Mouse (Mus musculus) kidney, embryonic 16.5 days (tissue): ENCODE measurements around the gene Herc3. TPM values are rescaled to one million over a fixed set of nuclear protein-coding genes. Genes with fewer than 3 reads are reported as not detected.

Source experiments
- ATAC-seq: fragments of 200-750 bp; cut with Nextera tagmentation; 2 replicates; pipeline ENCODE4 v1.8.0; 2017; ENCODE audit warnings: moderate TSS enrichment; ENCODE audit not compliant: low FRiP score, low TSS enrichment
- H3K27ac ChIP-seq: fragments of 300-500 bp; sonication (generic); 2 replicates; pipeline ENCODE4 v1.5.1; 2014; ENCODE audit warnings: low read length
- H3K27me3 ChIP-seq: fragments of 300-500 bp; sonication (generic); 2 replicates; pipeline ENCODE4 v1.6.1; 2014; ENCODE audit warnings: low read length, control low read depth, mixed read lengths; ENCODE audit not compliant: insufficient read depth
- H3K36me3 ChIP-seq: fragments of 300-500 bp; sonication (generic); 2 replicates; pipeline ENCODE4 v1.6.1; 2014; ENCODE audit warnings: low read length, control low read depth, mixed read lengths; ENCODE audit not compliant: insufficient read depth
- H3K4me1 ChIP-seq: fragments of 300-500 bp; sonication (generic); 2 replicates; pipeline ENCODE4 v1.6.1; 2014; ENCODE audit warnings: low read length, control low read depth, mixed read lengths; ENCODE audit not compliant: insufficient read depth
- H3K4me2 ChIP-seq: fragments of 300-500 bp; sonication (generic); replicated peaks from 2 replicates; pipeline ENCODE4 v1.6.1; 2014; ENCODE audit warnings: low read depth, low read length
- H3K4me3 ChIP-seq: fragments of 300-500 bp; sonication (generic); 2 replicates; pipeline ENCODE4 v1.5.1; 2014; ENCODE audit warnings: mild to moderate bottlenecking, low read length
- H3K9ac ChIP-seq: fragments of 300-500 bp; sonication (generic); replicated peaks from 2 replicates; pipeline ENCODE4 v1.6.1; 2014; ENCODE audit warnings: low read length
- H3K9me3 ChIP-seq: fragments of 300-500 bp; sonication (generic); 2 replicates; pipeline ENCODE4 v1.6.1; 2016; ENCODE audit warnings: low read length, control low read depth
- WGBS: fragments of 180-500 bp; shearing (Covaris S2); extraction: QIAGEN DNeasy Blood & Tissue Kit; methylation state at CpG from one replicate; pipeline ENCODE4 v1.1.7; 2014; 5-methylcytosine and 5-hydroxymethylcytosine counted together
- polyA plus RNA-seq: library from polyadenylated mRNA; unstranded; fragments of >200 nt; fragmentation: Nextera tagmentation; extraction: Ambion mirVana; gene quantifications from 2 replicates; pipeline ENCODE4 v1.2.1, GENCODE M21; 2015

The Herc3 gene
- polyA plus RNA-seq, 1 experiment from 2014 or later = 7.2 TPM

DNA sequence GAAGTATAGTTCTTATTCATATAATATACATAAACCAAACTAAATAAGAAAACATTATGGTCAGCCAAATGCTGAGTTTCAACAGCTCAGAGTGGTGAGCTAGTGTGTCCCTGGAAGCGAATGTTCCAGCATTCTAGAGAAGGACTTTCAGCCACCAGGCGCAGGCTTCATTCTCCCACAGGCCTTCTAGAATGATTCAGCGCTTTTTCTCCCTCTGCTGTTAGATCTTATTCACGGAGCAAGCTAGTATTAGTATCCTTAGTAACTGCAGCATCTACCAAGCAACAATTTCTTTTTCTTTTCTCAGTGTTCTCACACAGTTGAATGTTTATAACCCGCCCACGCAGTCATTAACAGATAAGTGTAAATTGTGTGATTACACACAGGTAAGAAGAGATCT, 51.0 kb downstream of the Herc3 start:
- H3K27me3 ChIP-seq = no peaks in the 10 kb centered on the region
- no peak overlapping the region for H3K27ac ChIP-seq
- H3K9me3 ChIP-seq = no peaks in the 10 kb centered on the region
- no peaks in the 10 kb centered on the region for H3K4me1 ChIP-seq
- no peak overlapping the region for H3K4me2 ChIP-seq
- no peak overlapping the region for H3K9ac ChIP-seq
- H3K36me3 ChIP-seq = no peaks in the 10 kb centered on the region
- no peak overlapping the region for H3K4me3 ChIP-seq
- WGBS = 70% methylated on average over 6 of the region's 6 CpGs
- no peak for ATAC-seq

DNA sequence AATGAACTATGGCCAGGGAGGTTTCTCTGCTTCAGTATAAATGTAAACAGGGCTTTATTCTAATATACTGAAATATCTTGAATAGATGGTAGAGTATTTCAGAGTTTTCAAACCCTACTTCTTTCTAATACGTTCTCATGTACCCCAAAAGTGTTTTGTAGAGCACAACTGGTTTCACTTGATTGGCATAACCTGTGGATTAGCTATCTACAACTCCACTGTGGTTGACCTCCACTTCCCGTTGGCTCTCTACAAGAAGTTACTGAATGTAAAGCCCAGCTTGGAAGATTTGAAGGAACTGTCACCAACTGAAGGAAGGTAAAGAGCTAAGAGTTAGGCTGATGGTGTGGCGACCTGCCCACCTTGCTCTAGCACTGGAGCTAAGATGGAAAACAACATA, 58.7 kb downstream of the Herc3 start:
- no peak for ATAC-seq

DNA sequence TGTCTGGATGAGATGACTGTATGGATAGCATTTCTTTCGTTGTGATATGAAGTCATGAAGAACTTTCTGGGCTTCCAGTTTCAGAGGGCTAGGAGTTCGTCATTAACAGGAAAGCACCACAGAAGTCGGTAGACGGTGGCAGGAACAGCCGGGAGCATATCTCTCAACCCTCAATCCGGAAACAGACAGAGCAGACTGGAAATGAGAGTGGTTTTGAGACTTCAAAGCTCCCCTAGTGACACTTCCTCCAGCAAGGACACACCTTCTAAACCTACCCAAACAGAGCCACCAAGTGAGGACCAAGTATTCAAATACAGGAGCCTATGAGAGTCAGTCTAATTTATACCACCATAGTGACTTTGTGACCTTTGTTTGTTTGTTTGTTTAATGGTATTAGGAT, 62.0 kb downstream of the Herc3 start:
- H3K27me3 ChIP-seq = no peaks in the 10 kb centered on the region
- H3K27ac ChIP-seq = no peak overlapping the region
- WGBS = 82% methylated on average over 6 of the region's 6 CpGs
- no peak overlapping the region for H3K9ac ChIP-seq
- H3K36me3 ChIP-seq = peaks cover 10% of the 10 kb centered on the region; the same call in 1 of the 2 replicates
- no peak overlapping the region for H3K4me3 ChIP-seq
- H3K4me2 ChIP-seq = no peak overlapping the region
- no peak for ATAC-seq
- H3K4me1 ChIP-seq = no peaks in the 10 kb centered on the region
- no peaks in the 10 kb centered on the region for H3K9me3 ChIP-seq

More for the DNA sequence above, 58.7 kb downstream of the Herc3 start:
- 0 out of 2 replicates have a peak, but pooled peaks cover 5% of the 10 kb centered on the region for H3K36me3 ChIP-seq
- no peak overlapping the region for H3K9ac ChIP-seq
- WGBS = 84% methylated on average over 3 of the region's 3 CpGs
- no peaks in the 10 kb centered on the region for H3K4me1 ChIP-seq
- H3K4me3 ChIP-seq = no peak overlapping the region
- H3K9me3 ChIP-seq = no peaks in the 10 kb centered on the region
- H3K4me2 ChIP-seq = no peak overlapping the region
- no peak overlapping the region for H3K27ac ChIP-seq
- H3K27me3 ChIP-seq = no peaks in the 10 kb centered on the region

DNA sequence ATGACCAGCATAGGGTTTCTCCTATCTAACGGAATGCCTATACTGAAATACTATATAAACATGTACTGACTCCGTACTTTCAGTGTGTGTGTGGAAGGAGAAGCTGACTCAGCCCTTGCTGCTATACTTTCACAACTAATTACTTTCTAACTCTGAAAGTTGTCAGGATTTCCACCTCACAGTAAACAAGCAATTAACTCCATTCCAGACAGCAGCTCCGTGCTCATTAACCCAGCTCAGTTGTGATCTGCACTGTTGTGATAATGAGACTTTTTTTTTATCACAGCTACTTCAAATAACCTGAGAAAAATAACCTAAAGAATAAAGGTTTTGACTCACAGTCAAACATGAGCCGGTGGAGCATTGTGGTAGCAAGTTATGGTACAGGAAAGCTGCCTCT, 63.7 kb downstream of the Herc3 start:
- H3K36me3 ChIP-seq = peaks cover 5% of the 10 kb centered on the region; the same call in 1 of the 2 replicates
- no peak overlapping the region for H3K27ac ChIP-seq
- no peaks in the 10 kb centered on the region for H3K4me1 ChIP-seq
- H3K4me2 ChIP-seq = no peak overlapping the region
- no peak overlapping the region for H3K9ac ChIP-seq
- ATAC-seq = no peak
- H3K27me3 ChIP-seq = no peaks in the 10 kb centered on the region
- H3K9me3 ChIP-seq = no peaks in the 10 kb centered on the region
- H3K4me3 ChIP-seq = no peak overlapping the region
- 75% methylated on average over 4 of the region's 4 CpGs for WGBS

DNA sequence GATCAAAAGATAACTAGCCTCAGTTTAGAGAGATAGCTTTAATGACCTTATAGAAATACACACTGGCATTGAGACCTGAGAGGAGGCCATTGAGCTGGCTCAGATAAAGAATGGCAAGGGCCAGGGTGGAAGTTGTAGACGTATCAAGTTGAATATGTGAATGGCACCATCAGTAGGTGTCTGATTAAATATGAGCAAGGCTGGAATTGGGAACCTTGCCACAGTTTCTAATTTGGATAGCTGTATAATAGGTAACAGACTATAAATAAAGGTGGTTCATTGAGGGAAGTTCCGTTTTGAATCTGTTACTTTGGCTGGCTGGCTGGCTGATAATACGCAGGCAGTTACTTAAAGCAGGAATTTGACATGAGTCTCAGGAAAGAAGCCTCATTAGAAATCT, 65.4 kb downstream of the Herc3 start:
- no peak overlapping the region for H3K9ac ChIP-seq
- H3K36me3 ChIP-seq = peaks cover 5% of the 10 kb centered on the region; the same call in 1 of the 2 replicates
- no peak overlapping the region for H3K27ac ChIP-seq
- no peak overlapping the region for H3K4me2 ChIP-seq
- H3K27me3 ChIP-seq = no peaks in the 10 kb centered on the region
- ATAC-seq = no peak
- no peak overlapping the region for H3K4me3 ChIP-seq
- H3K4me1 ChIP-seq = no peaks in the 10 kb centered on the region
- 83% methylated on average over 3 of the region's 3 CpGs for WGBS
- no peaks in the 10 kb centered on the region for H3K9me3 ChIP-seq

DNA sequence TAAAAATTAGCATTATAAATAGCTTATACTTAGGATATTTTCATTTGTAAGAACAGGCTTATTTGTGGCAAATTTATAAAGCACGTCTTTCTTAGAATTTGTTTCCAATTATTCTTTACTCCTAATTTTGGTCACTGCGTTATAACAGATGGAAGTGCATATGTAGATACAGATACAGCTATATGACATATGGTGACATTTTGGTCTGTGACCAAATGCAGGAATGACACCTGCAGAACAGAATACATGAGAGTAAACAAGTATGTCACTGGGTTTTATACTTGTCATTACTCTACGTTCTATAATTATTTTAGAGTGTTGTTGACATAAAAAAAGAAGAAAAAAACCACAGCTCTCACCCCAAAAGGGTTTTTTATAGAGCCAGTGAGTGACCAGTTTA, 67.8 kb downstream of the Herc3 start:
- peaks cover 5% of the 10 kb centered on the region; the same call in 1 of the 2 replicates for H3K36me3 ChIP-seq
- no peaks in the 10 kb centered on the region for H3K27me3 ChIP-seq
- ATAC-seq = no peak
- H3K27ac ChIP-seq = no peak overlapping the region
- no peaks in the 10 kb centered on the region for H3K4me1 ChIP-seq
- no peak overlapping the region for H3K4me2 ChIP-seq
- 86% methylated on average over 3 of the region's 3 CpGs for WGBS
- no peak overlapping the region for H3K4me3 ChIP-seq
- H3K9ac ChIP-seq = no peak overlapping the region
- H3K9me3 ChIP-seq = no peaks in the 10 kb centered on the region

DNA sequence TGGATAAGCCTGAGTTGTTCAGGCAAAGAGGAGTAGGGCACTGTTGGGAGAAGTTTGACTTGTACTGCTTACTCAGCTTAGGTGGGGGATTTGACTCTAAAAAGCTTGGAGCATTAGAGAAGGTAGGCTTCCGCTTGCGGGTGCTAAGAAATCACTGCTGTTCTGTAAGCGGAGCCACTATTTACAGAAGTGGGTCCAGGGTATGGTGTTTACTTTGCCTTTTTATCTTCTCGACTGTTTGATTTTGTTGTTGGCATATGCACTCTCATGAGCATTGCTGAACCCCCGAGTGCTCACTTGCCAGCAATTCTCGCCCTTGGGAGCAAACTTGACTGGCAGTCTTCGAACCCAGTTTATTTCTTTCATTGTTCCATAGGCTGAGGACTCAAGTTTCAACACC, 69.3 kb downstream of the Herc3 start:
- Histone ChIP-seq H3K9ac (no peak overlapping the region), H3K9me3 (no peaks in the 10 kb centered on the region), H3K4me2 (no peak overlapping the region), H3K4me3 (no peak overlapping the region), H3K4me1 (no peaks in the 10 kb centered on the region), H3K27ac (no peak overlapping the region), H3K27me3 (no peaks in the 10 kb centered on the region), H3K36me3 (peaks cover 4% of the 10 kb centered on the region; the same call in 1 of the 2 replicates)
- WGBS = 80% methylated on average over 7 of the region's 7 CpGs
- ATAC-seq = no peak

DNA sequence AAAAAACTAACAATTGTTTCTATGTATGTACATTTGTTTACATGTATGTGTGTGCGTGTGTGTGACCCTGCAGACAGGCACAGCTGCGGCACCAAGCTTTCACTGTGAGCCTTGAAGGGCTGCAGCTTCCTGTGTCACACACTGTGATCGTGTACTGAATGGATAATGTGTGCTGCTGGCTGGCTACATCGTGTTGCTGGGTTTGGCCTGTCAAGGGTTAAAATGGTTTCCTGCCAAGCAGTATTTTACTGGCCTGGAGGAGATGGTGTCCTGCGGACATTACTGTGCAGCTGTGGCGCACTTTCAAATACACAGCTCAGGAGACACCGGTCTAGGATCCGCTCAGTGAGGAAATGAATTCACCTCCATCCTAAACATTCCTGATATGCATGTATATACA, 71.9 kb downstream of the Herc3 start:
- peak; percentile 75 for ATAC-seq
- no peak overlapping the region for H3K4me2 ChIP-seq
- H3K9me3 ChIP-seq = peaks cover 20% of the 10 kb centered on the region

DNA sequence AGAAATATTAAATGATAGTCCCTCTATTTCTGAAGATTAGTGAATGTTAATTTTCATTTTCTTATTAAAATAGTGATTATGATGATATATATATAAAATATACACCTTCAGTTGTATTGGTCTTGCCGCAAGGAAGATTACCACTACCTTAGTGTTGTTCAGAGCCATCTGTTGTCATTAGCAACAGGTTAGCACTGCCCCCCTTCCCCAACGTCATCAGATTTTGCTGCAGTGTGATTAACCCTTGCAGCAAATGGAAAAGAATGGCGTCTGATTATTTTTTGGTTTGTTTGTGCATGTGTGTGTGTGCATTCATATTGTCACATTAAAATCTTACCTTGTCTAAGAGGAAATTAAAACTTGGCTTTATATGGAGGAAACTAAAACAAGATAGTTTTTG, 73.3 kb downstream of the Herc3 start:
- H3K27me3 ChIP-seq = no peaks in the 10 kb centered on the region
- H3K4me2 ChIP-seq = no peak overlapping the region
- no peak overlapping the region for H3K4me3 ChIP-seq
- ATAC-seq = no peak
- peaks cover 12% of the 10 kb centered on the region for H3K36me3 ChIP-seq
- H3K9me3 ChIP-seq = peaks cover 20% of the 10 kb centered on the region
- 0 out of 2 replicates have a peak, but pooled peaks cover 2% of the 10 kb centered on the region for H3K4me1 ChIP-seq
- no peak overlapping the region for H3K27ac ChIP-seq
- WGBS = 56% methylated on average over 3 of the region's 3 CpGs
- H3K9ac ChIP-seq = no peak overlapping the region

More for the DNA sequence above, 71.9 kb downstream of the Herc3 start:
- no peaks in the 10 kb centered on the region for H3K27me3 ChIP-seq
- 0 out of 2 replicates have a peak, but pooled peaks cover 2% of the 10 kb centered on the region for H3K4me1 ChIP-seq
- WGBS = 29% methylated on average over 8 of the region's 8 CpGs
- H3K36me3 ChIP-seq = peaks cover 12% of the 10 kb centered on the region
- no peak overlapping the region for H3K9ac ChIP-seq
- no peak overlapping the region for H3K4me3 ChIP-seq
- H3K27ac ChIP-seq = no peak overlapping the region

DNA sequence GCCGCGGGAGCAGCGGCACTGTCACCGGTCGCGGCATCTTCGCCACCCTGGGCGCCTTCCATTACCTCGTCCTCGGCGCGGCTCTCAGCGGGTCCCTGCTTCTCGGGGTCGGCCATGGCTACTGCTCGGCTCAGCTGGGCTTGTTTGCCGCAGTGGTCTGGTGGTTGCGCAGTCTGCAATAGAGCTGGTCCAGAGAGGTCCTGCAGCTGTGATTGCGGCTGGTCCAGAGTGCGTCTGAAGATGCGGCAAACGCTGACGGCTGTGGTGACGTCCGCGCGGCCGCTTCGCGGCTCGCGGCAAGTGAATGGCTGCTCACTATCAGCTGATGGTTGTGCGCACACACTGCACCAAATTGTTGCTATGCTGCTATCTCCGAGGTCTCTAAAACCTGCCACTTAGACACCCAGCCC, 75.6 kb downstream of the Herc3 start, which contains the start of gene Nap1l5:
TSS of gene Nap1l5 (minus strand) at position 225 of the 410 bp plus-strand sequence.
- peak within 1 kb of the TSS; percentile 40 for H3K4me3 ChIP-seq
- H3K27ac ChIP-seq = no peak within 1 kb of the TSS
- H3K27me3 ChIP-seq = no peaks in the 10 kb centered on the region
- peak within 1 kb of the TSS; percentile 0; the same call in 1 of the 2 replicates for H3K9ac ChIP-seq
- peak within 1 kb of the TSS; percentile 52 for H3K4me2 ChIP-seq
- peak; percentile 79; the same call in 1 of the 2 replicates for ATAC-seq
- 0 out of 2 replicates have a peak, but pooled peaks cover 2% of the 10 kb centered on the region for H3K4me1 ChIP-seq
- H3K36me3 ChIP-seq = peaks cover 12% of the 10 kb centered on the region
- peaks cover 20% of the 10 kb centered on the region for H3K9me3 ChIP-seq
- 42% methylated on average over 34 of the region's 34 CpGs for WGBS
